Mouse (Mus musculus): Measurements from ENCODE around the gene Gm20388.

The Gm20388 gene

GRCm38 (mm10) chr8:121541862-121542261 is 1631.2 kb downstream of the Gm20388 start:
- no peak for DNase-seq (ENCODE audit: low spot score)

- no peak for DNase-seq (ENCODE audit: low spot score)
Measured at GRCm38 (mm10) chr8:121542901-121543300, 1632.3 kb downstream of the Gm20388 start.

GRCm38 (mm10) chr8:121544276-121544785 is 1633.7 kb downstream of the Gm20388 start, which contains the start of gene 1700018B08Rik:
Gene 1700018B08Rik (minus strand): TSS chr8:121544320.
- no peak for DNase-seq (ENCODE audit: low spot score)

- DNase-seq (ENCODE audit: low spot score) = no peak
Measured at GRCm38 (mm10) chr8:121544936-121545335, 1634.3 kb downstream of the Gm20388 start.

GRCm38 (mm10) chr8:121547132-121547531 is 1636.5 kb downstream of the Gm20388 start:
- DNase-seq (ENCODE audit: low spot score) = peak; percentile 75

- no peak for DNase-seq (ENCODE audit: low spot score)
Measured at GRCm38 (mm10) chr8:121550056-121550455, 1639.4 kb downstream of the Gm20388 start.

- no peak for DNase-seq (ENCODE audit: low spot score)
Measured at GRCm38 (mm10) chr8:121551065-121551985, 1640.7 kb downstream of the Gm20388 start.

- DNase-seq (ENCODE audit: low spot score) = no peak
Measured at GRCm38 (mm10) chr8:121552506-121552905, 1641.9 kb downstream of the Gm20388 start.

- no peak for DNase-seq (ENCODE audit: low spot score)
Measured at GRCm38 (mm10) chr8:121553831-121554475, 1643.3 kb downstream of the Gm20388 start.

GRCm38 (mm10) chr8:121557746-121558145 is 1647.1 kb downstream of the Gm20388 start:
- DNase-seq (ENCODE audit: low spot score) = no peak

- no peak for DNase-seq (ENCODE audit: low spot score)
Measured at GRCm38 (mm10) chr8:121558538-121558937, 1647.9 kb downstream of the Gm20388 start.

GRCm38 (mm10) chr8:121559801-121560200 is 1649.2 kb downstream of the Gm20388 start:
- DNase-seq (ENCODE audit: low spot score) = no peak

GRCm38 (mm10) chr8:121560432-121561100 is 1649.9 kb downstream of the Gm20388 start:
- no peak for DNase-seq (ENCODE audit: low spot score)

- DNase-seq (ENCODE audit: low spot score) = peak; percentile 58
Measured at GRCm38 (mm10) chr8:121561636-121562345, 1651.2 kb downstream of the Gm20388 start.

- DNase-seq (ENCODE audit: low spot score) = no peak
Measured at GRCm38 (mm10) chr8:121562941-121563351, 1652.3 kb downstream of the Gm20388 start.

- DNase-seq (ENCODE audit: low spot score) = no peak
Measured at GRCm38 (mm10) chr8:121563701-121564100, 1653.1 kb downstream of the Gm20388 start.

GRCm38 (mm10) chr8:121568321-121568720 is 1657.7 kb downstream of the Gm20388 start:
- DNase-seq (ENCODE audit: low spot score) = no peak

GRCm38 (mm10) chr8:121570335-121570734 is 1659.7 kb downstream of the Gm20388 start:
- DNase-seq (ENCODE audit: low spot score) = no peak

- no peak for DNase-seq (ENCODE audit: low spot score)
Measured at GRCm38 (mm10) chr8:121570801-121571200, 1660.2 kb downstream of the Gm20388 start.

- DNase-seq (ENCODE audit: low spot score) = no peak
Measured at GRCm38 (mm10) chr8:121572121-121572520, 1661.5 kb downstream of the Gm20388 start.

GRCm38 (mm10) chr8:121573275-121573674 is 1662.6 kb downstream of the Gm20388 start:
- DNase-seq (ENCODE audit: low spot score) = peak; percentile 81

- DNase-seq (ENCODE audit: low spot score) = no peak
Measured at GRCm38 (mm10) chr8:121575661-121576060, 1665.0 kb downstream of the Gm20388 start.

Data from adipocyte (in vitro differentiated cells).